Mouse (Mus musculus) cerebellum, postnatal 14 days (tissue): ENCODE results near the gene Synpo2l.

Source experiments
- DNase-seq, 2 experiments: peaks; one replicate each; pipeline ENCODE4 v3.0.0; 2021; ENCODE audit warnings: mixed read lengths in 2 of 2

The Synpo2l gene

DNA sequence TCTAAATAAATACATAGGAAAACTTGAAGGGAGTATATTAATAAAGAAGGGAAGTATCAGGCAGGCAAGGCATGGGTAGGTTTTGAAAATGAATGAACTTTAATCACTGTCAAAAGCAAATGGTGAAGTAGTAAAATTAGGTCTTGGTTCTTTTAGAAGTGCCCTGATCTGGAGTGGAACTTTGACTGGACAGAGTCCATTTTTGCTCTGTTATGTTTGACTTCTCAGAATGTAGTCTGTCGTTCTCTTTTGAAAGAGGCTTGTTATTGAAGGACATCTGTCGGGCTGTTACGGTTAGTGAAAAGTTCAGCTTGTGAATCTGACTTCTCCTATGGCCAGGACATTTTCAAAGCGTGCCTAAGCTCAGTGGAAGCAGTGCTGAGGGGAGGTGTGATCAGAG, 9.8 kb upstream of the Synpo2l start:
- DNase-seq, result no peak

GRCm38 (mm10) chr14:20674064-20674833, 6.1 kb upstream of the Synpo2l start, which contains the start of gene Sec24c:
Gene Sec24c (plus strand): TSS chr14:20674308.
- DNase-seq, result peak; percentile 99 to 100

- DNase-seq, result peak in 1 of 2 experiments; percentile 38
Measured at GRCm38 (mm10) chr14:20673735-20674063, 5.5 kb upstream of the Synpo2l start.

- peak; percentile 48 to 78 for DNase-seq
Measured at GRCm38 (mm10) chr14:20672990-20673389, 4.8 kb upstream of the Synpo2l start.

DNA sequence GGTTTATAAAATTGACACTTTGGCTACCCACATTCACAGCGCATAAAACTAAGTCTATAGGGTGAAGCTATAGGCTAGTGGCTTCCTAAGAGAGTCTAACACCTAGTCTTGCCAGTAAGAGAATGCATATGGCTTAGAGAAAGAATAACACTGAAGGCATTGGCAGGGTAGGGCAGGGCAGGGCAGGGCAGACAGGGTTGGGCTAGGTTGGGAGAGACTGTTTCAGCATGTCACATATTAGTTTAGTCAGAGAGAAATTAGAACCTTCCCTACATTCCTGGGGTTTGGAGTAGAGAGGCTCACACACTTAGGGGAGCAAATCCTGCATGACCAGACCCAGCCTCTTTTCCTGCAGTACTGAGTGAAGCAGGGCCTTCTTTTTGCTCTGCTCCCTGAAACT, 685 bp downstream of the Synpo2l start:
- no peak for DNase-seq

- no peak for DNase-seq
Measured at GRCm38 (mm10) chr14:20664436-20664835, 3.7 kb downstream of the Synpo2l start.

DNA sequence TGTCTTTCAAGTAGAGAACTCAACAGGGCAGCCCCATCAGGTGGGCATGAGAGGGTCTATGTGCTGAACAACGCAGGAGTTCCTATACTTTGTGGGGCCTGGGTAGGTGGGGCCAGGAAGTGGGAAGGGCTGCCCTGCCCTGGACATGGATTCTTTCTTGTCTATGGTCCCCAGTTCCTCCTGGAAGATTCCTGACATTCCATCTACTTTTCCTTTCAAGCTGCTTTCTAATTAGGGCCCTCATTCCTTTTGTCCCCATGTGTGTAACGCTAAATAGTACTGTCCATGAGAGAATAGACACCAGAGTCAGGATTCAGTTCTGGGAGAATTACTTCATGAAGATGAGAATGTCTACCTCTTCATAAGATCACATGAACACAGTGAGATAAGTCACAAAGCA, 4.6 kb downstream of the Synpo2l start:
- no peak for DNase-seq

DNA sequence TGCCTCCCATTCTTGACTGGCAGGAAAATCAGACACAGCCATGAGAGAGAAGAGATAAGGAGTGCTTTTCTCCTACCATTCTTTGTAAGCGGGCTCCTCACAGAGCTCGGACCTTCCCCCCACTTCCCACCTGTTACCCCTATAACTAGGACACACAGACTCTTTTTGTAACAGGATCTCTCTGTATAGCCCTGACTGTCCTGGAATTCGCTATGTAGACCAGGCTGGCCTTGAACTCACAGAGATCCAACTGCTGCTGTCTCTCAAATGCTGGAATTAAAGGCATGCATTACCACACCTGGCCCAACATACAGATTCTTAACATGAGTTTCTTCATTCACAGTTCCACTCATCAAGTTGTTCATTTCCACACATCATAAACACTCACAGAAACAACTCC, 5.4 kb downstream of the Synpo2l start:
- no peak for DNase-seq

- DNase-seq, result peak in 1 of 2 experiments; percentile 50
Measured at GRCm38 (mm10) chr14:20661661-20662331, 6.4 kb downstream of the Synpo2l start.

- peak; percentile 97 for DNase-seq
Measured at GRCm38 (mm10) chr14:20660827-20661660, 7.1 kb downstream of the Synpo2l start.

GRCm38 (mm10) chr14:20659687-20660086, 8.5 kb downstream of the Synpo2l start:
- no peak for DNase-seq

- no peak for DNase-seq
Measured at GRCm38 (mm10) chr14:20658902-20659301, 9.3 kb downstream of the Synpo2l start.

GRCm38 (mm10) chr14:20658326-20658725, 9.8 kb downstream of the Synpo2l start:
- DNase-seq, result peak; percentile 54 to 58

DNA sequence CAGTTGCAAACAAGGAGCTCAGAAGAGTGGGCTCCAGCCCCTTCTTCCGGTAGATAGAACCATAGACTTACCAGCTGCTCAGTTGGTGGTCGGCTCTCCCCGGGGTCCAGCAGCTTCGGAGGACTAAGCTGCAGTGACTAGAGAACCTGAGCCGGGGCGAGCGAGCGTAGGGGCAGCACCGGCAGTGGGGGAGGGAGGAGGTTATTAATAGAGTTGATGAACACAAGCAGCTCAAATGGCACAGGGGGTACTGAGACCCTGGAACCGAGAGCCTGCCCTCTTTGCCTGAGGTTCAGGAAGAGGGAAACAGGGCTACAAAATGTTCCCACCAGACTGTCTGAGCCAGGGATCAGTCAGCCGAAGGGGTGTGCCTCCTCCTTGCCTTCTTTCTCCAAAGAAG, 11.8 kb downstream of the Synpo2l start, which contains the start of gene Myoz1:
Gene Myoz1, minus strand, starts transcription at position 180 of the 400 bp plus-strand sequence.
- no peak for DNase-seq

DNA sequence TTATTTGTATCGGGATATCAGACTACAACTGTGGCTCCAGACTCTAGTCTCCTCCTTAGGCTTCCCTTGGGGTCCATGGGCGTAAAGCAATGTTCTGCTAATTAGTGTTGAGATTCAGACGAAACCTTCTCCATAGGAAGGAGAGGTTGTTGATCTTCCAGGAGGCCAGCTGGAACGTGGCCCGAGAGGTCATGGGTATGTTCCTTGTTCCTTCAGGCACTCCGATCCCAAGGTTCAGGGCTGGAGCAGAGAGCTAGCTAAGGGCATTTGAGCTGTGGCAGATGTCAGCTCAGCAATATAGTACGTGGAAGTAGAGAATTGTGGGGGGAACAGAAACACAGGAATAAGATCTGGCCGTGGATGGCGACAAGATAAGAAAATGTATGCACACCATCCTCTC, 12.4 kb downstream of the Synpo2l start:
- DNase-seq, result no peak

DNA sequence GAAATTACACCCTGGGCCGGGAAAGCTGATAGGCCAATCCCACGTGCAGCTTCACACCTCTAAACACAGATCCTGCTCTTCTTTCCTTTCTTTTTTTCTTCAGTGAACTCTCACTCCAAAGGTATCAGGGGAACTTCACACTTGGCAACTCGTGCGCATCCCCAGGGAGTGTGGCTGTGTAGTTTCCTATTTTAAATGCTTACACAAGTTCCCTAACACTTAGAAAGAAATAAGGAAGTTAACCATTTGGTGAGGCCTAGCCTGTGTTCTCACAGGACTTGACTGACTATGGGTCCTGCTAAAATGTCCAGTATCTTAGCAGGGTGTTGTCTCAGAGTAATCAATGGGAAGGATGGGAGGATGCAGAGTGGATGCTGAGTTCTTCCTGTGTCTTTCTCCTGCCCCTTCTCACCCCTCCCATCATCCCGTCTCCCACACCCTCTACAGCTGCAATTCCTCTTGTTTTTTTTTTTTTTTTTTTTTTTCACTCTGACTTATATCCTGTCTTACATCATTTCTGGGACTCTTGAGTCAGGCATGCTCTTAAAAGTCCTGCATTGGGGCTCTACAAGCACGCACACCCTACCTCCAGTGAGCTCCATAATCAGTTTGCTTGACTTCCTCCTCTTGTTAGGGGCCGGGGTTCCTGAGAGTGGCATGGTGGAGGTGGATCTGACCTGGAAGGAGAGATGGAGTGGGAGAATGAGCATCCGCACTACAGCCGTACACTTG, 13.3 kb downstream of the Synpo2l start:
- no peak for DNase-seq

- no peak for DNase-seq
Measured at GRCm38 (mm10) chr14:20651722-20652256, 16.4 kb downstream of the Synpo2l start.

DNA sequence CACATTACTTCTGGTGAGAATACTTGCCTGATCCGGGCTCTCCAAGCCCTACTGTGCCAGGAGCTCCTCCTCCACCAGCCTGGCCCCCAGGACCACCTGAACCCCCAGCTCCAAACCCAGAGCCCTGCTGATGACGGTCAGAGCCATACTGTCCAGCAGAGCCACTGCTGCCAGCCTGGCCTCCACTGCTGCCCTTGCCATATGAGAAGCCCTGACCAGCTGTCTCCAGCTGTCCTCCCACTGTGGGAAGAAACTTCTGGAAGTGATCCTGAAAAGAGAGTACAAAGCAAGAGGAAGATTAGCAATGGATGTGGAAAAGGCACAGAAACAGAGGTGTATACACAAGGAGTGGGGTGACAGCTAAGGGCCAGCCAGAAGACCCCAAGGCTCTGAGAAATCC, 17.2 kb downstream of the Synpo2l start:
- no peak for DNase-seq

DNA sequence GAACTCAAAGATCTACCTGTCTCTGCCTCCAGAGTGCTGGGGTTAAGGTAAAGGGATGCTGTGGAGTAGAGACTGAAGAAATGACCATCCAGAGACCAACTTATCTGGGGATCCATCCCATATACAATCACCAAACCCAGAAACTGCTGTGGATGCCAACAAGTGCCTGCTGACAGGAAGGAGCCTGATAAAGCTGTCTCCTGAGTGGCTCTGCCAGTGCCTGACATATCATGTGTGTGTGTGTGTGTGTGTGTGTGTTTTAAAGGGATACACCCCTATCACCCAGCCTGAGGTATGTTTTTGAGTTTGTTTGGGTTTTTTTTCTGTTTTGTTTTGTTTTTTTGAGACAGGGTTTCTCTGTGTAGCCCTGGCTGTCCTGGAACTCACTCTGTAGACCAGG, 21.8 kb downstream of the Synpo2l start:
- DNase-seq, result no peak

DNA sequence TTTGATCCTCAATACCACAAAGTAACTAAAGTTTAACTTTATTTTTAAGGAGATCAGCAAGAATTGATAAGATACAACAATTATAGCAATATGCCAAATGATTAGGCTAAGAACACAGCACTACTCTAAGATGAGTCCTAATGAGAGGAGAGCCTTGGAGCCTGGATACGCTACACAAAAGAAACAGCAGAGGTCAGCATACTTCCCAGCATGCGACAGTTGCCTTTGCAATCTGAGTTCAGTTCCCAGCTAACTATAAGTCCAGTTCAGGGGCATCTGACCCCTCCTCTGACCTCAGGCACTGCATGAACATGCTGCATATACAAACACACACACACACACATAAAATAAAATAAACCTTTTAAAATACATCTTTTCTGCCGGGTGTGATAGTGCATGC, 22.6 kb downstream of the Synpo2l start:
- no peak for DNase-seq

DNA sequence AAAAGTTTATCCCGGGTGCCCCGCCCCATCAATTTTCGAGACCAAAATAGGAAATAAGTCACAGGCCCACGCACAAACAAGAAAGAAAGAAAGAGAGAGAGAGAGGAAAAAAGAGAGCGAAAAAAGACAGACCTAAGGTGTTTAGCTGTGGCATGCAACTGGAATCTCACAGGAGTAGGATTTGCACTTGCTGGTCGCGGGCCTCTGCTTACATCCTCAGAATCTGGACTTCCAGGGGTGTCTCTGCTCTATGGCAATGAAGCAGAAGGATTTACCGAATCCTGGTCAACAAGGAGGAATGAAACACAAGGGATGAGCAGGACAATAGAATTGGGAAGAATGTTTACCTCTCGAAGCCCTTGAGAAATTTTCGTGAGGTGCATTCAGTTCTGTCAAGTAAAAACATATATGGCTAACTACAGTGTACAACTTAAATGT, 26.7 kb downstream of the Synpo2l start:
- peak in 1 of 2 experiments; percentile 34 for DNase-seq
